Mouse (Mus musculus): Measurements from ENCODE around the gene Lin52.

The Lin52 gene

DNA sequence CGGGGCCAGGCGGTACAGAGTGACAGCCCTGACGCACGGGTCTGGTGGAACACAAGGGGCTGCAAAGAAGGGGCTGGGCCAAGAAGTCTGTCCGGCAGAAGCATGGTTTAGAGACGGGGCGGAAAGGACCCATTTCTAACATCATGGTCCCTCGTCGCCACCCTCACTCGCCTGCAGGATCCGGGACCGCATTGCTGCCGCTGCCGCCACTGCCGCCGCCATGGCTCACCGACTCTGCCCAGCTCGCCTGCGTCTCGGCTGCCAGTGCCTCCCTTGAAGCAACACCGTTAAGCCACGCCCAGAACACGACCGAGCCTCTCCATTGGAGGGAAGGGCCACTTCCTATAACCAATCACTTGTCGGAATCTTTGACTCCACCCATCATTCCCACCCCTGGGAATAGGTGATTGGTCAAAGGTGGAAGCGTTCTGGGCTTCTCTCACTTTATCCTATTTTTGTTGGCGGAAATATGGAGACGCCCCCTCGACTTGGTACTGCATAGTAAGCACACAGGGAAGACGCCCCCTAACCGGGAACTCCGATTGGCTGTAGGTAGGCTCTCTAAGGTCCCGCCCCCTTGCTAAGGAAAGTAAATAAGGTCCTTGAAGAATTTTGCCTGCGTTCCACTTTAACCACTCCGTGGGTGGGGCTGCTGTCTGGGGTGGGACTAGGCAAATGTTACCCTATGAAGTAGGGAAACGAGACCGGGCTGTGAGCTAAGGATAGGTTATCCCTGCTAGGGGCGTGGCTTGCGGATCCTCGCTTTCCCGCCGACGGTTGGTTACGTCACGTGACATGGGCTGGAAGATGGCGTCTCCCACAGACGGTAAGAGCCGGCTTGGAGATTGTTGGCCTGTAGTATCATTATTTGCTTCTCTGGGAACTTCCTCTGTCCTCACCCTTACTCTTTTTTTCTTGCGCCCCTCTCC, at the start of gene Lin52, which contains the start of gene Aldh6a1:
TSS of gene Lin52 (plus strand) at position 705 of the 929 bp plus-strand sequence.
TSS of gene Aldh6a1 (minus strand) at position 287 of the 929 bp plus-strand sequence.
- DNase-seq (ENCODE audit: low spot score): peak; percentile 99

- DNase-seq (ENCODE audit: low spot score): no peak
Measured at GRCm38 (mm10) chr12:84402923-84403322, 48.3 kb upstream of the Lin52 start.

DNA sequence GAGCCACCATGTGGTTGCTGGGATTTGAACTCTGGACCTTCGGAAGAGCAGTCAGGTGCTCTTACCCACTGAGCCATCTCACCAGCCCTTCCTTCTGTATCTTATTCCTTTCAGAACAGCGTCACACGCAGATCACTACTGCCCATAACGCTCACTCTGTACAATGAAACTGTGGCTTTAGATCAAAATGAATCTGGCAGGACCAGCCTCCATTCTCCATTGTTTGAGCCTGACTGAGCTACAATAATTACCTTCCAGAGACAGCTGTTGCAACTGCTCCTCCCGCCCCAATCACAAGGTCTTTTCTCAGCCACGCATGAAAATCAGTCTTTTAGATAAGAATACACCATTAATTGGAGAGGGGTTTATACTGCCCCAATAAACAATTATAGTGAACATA, 46.7 kb upstream of the Lin52 start:
- no peak for DNase-seq (ENCODE audit: low spot score)

GRCm38 (mm10) chr12:84407259-84407658, 44.0 kb upstream of the Lin52 start:
- DNase-seq (ENCODE audit: low spot score): no peak

DNA sequence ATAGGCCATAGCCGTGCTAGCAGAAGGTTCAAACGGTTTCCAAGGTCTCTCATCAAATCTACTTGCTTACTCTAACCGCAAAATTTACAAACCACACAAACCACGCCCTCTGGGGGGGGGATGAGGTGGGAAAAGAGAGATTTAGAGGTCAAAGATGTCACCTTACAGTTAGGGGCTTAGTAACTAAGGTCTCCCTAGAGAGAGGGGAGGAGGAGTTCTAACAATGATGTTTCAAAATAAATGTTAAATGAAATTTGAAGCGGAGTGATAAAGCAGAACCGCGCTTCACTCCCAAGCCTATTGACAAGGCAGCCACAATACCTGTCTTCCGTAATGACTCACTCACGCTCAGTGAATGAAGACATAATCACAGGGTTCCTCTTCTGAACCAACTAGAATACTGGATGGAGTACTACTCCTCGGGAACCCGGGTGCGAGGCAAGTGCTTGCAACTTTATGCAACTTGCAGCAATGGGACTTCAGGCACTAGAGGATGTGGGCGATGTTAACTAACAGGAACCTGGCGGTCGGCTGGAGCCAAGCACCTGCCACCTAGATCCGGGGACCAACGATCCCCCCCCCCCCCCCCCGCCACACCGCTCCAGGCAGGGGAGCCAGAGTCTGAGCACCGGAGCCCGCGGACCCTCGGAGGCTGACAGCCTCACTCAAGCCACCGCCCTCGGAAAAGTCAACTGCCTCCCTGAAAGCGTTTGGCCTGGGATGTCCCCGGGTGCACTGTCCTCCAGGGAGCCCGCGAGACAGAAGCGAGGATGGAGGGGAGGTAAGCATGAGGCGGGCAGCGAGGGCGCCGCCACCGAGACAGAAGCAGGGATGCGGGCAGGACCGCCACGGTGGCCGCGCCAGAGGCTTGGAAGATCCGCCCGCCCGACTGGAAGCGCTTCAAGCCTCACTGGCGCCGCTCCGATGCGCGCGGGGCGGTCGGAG, 43.1 kb upstream of the Lin52 start:
- no peak for DNase-seq (ENCODE audit: low spot score)

GRCm38 (mm10) chr12:84408819-84409507, 42.3 kb upstream of the Lin52 start, which contains the start of the genes Entpd5 and Bbof1:
Gene Entpd5 (minus strand): TSS chr12:84409029.
Gene Bbof1 (plus strand): TSS chr12:84409071.
- DNase-seq (ENCODE audit: low spot score): peak; percentile 58

- DNase-seq (ENCODE audit: low spot score): peak; percentile 51
Measured at GRCm38 (mm10) chr12:84416834-84417604, 34.2 kb upstream of the Lin52 start, which contains the start of gene Rnf113a2. Gene Rnf113a2 (plus strand): TSS chr12:84417196.

GRCm38 (mm10) chr12:84417605-84417922, 33.7 kb upstream of the Lin52 start:
- no peak for DNase-seq (ENCODE audit: low spot score)

- DNase-seq (ENCODE audit: low spot score): no peak
Measured at GRCm38 (mm10) chr12:84423990-84424389, 27.2 kb upstream of the Lin52 start.

DNA sequence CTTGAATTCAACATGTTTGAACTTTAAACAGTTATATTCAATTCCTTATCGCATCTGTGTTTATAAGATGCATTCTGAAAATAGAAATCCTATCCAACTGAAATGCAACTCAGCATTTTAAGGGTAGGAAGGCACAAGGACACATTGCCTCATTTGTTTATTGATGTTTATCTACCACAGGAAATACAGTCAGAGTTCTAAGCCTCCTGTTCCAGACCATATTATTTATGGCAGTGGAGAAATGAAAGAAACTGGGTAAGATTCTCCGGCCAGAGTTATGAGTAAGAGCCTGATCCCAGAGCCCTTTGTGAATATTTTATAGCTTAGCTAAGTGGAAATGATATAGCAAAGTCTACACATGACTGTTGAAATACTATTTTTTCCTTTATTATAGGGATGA, 21.4 kb upstream of the Lin52 start:
- no peak for DNase-seq (ENCODE audit: low spot score)

- DNase-seq (ENCODE audit: low spot score): no peak
Measured at GRCm38 (mm10) chr12:84438697-84439096, 12.5 kb upstream of the Lin52 start.

DNA sequence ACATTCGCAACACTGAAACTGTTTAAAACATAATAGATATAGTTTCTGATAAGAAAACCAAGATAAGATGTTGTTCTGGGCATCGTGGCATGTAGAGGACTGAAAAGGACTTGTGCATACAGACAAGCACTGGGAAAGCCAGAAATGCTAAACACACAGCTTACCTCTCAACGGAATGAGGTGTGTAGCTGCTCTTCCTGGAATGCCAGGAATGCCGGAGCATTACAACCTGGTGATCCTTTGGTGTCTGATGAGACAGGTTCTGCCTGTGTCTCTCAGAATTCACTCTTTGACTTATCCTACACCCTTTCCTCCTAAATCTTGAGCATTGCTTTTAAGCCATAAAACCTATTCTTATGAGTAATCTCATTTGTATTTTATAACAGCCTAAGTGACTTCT, 8.7 kb upstream of the Lin52 start:
- no peak for DNase-seq (ENCODE audit: low spot score)

GRCm38 (mm10) chr12:84447386-84447785, 3.8 kb upstream of the Lin52 start:
- DNase-seq (ENCODE audit: low spot score): no peak

DNA sequence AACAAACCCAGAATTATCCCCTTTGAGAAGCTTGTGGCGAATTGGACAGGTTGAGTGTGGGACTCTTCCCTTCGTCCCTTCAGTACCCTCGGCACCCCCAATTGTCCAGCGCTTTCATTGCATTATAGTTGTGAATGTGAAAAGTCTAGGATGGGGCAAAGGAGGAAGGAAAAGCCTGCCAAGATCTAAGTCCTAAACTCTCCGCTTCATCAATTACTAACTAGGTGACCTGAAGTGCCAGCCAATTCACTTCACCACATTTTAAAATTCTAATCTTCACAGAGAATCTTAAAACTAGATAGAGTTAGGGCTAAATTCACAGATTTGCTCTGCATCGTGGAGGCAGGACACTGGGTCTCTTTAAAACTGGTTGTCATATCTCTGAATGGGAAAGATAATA, 3.0 kb upstream of the Lin52 start:
- no peak for DNase-seq (ENCODE audit: low spot score)

DNA sequence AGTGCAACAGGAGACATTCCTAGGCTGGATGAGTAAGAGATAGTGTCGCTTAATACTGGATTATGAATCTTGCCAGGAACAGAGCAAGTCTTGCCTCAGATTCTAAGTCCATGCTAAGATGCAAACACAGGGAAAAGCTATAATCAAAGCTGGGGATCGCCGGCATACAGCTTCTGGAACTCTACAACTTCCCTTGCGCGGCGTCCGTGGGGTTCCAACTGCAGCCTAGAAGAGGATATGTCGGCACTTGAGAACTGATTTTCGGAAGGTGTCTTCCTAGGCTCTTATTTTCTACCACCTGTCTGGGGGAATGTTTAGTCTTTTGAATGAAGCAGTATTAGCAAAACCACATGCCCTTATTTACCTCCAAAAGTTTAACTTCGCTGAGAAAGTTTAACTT, 1.3 kb upstream of the Lin52 start:
- DNase-seq (ENCODE audit: low spot score): no peak

DNA sequence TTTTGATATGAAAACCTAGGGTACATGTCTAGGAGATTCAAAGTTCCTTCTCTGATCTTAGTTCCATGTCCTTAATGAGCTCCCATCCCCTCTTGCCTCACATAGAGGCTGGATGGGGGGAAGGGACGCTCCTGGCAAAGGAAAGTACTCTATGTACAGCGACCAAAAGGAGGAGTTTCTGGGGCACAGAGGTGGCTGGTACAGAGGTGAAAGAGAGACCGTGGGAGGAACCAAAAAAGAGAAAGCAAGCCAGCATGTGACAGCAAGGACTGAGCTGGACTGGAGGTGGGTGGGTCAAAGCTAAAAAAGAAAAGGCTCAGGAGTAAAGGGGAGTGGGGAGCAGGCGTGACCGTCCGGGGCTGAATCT, 888 bp upstream of the Lin52 start:
- no peak for DNase-seq (ENCODE audit: low spot score)

DNA sequence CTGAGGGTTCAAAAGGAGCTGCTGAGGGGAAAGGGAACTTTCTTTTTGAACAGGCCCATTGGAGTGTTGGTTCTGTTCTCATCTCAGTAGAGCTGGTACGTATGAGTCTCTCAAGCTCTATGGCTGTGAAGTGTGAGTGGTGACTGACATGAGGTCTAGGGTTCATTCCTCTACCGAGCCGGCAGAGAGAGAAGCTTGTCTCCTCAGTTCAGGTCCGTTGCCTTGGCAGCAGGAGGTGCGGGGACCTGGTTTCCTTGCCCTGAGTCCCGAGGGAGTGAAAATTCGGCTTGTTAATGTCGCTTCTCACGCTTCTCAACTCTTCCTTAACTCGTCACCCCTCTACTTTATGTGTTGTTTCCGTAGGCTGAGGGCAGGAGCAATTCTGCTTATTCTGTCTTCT, 579 bp downstream of the Lin52 start:
- DNase-seq (ENCODE audit: low spot score): no peak

DNA sequence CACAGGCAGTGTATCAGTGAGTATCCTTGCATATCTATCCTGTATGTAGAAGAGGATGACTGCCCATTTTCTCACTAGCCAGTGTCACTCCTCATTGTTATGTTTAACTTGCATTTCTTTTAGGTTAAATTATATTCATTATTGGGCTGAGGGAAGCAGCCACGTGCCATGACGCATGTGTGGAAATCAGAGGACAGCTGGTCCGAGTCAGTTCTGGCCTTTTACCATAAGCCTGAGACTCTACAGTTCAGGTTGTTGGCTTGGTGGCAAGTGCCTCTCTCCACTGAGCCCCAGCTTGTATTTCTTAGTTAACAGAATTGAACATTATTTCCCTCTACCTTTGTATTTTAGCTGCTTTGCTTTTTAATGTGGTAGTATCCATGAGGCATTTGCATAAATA, 5.7 kb downstream of the Lin52 start:
- DNase-seq (ENCODE audit: low spot score): no peak

GRCm38 (mm10) chr12:84459845-84460244, 8.6 kb downstream of the Lin52 start:
- no peak for DNase-seq (ENCODE audit: low spot score)

DNA sequence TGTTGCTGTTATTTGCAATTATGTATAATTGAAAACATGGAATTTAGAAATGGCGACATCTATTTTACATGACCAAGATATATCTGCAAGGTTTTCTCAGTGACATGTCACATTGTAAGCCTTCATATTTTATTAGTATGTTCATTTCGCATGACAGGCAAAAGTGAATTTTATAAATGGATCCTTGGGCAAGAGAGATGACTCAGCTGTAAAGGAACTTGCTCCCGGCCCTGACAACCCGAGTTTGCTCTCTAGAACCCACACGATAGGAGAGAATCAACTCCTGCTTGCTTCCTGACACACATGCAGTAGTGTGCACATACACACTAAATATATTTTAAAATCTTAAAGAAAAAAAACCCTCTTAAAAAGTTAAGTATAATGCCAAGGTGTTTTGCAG, 10.2 kb downstream of the Lin52 start:
- DNase-seq (ENCODE audit: low spot score): no peak

- no peak for DNase-seq (ENCODE audit: low spot score)
Measured at GRCm38 (mm10) chr12:84462856-84463255, 11.6 kb downstream of the Lin52 start.

Data from layer of hippocampus, adult 9-10 months (tissue).